Mouse (Mus musculus) stomach, postnatal 0 days (tissue): ENCODE results near the gene Gdf9. TPM values are rescaled to one million over a fixed set of nuclear protein-coding genes. Genes with fewer than 3 reads are reported as not detected.

Experiments used
- ATAC-seq: fragments of 200-750 bp; cut with Nextera tagmentation; 2 replicates; pipeline ENCODE4 v1.8.0; 2017; ENCODE audit not compliant: low FRiP score, low TSS enrichment
- DNase-seq: peaks from one replicate; pipeline ENCODE4 v3.0.0-alpha.2; 2016; ENCODE audit warnings: low spot score
- H3K27ac ChIP-seq: fragments of 300-500 bp; sonication (generic); replicated peaks from 2 replicates; pipeline ENCODE4 v1.5.1; 2014; ENCODE audit warnings: mild to moderate bottlenecking, control low read depth
- H3K27me3 ChIP-seq: fragments of 300-500 bp; sonication (generic); 2 replicates; pipeline ENCODE4 v1.6.1; 2014; ENCODE audit warnings: low read length; ENCODE audit not compliant: control insufficient read depth, insufficient read depth
- H3K36me3 ChIP-seq: fragments of 300-500 bp; sonication (generic); 2 replicates; pipeline ENCODE4 v1.6.1; 2014; ENCODE audit warnings: low read length, mixed read lengths; ENCODE audit not compliant: control insufficient read depth, insufficient read depth
- H3K4me1 ChIP-seq: fragments of 300-500 bp; sonication (generic); replicated peaks from 2 replicates; pipeline ENCODE4 v1.6.1; 2014; ENCODE audit warnings: antibody characterized with exemption; ENCODE audit not compliant: control insufficient read depth, insufficient read depth
- H3K4me2 ChIP-seq: fragments of 300-500 bp; sonication (generic); replicated peaks from 2 replicates; pipeline ENCODE4 v1.6.1; 2014; ENCODE audit warnings: low read depth, mild to moderate bottlenecking, control low read depth, moderate library complexity
- H3K4me3 ChIP-seq: fragments of 300-500 bp; sonication (generic); 2 replicates; pipeline ENCODE4 v1.5.1; 2014; ENCODE audit warnings: low read depth, low read length, control low read depth
- H3K9ac ChIP-seq: fragments of 300-500 bp; sonication (generic); 2 replicates; pipeline ENCODE4 v1.6.1; 2014; ENCODE audit warnings: mild to moderate bottlenecking, low read length, control low read depth, mixed read lengths
- H3K9me3 ChIP-seq: fragments of 300-500 bp; sonication (generic); 2 replicates; pipeline ENCODE4 v1.6.1; 2016; ENCODE audit warnings: low read length; ENCODE audit not compliant: control insufficient read depth
- CTCF ChIP-seq: IDR thresholded peaks from 2 replicates; pipeline ENCODE4 v1.5.1; 2016; ENCODE audit warnings: antibody characterized with exemption, low read depth, mild to moderate bottlenecking, moderate library complexity
- EP300 ChIP-seq: optimal IDR thresholded peaks from 2 replicates; pipeline ENCODE3; 2016; ENCODE audit warnings: antibody characterized with exemption
- WGBS: fragments of 180-500 bp; shearing (Covaris S2); extraction: QIAGEN DNeasy Blood & Tissue Kit; methylation state at CpG from one replicate; pipeline ENCODE4 v1.1.7; 2014; 5-methylcytosine and 5-hydroxymethylcytosine counted together
- polyA plus RNA-seq: library from polyadenylated mRNA; unstranded; fragments of >200 nt; fragmentation: Nextera tagmentation; extraction: Ambion mirVana; gene quantifications from 2 replicates; pipeline ENCODE4 v1.2.1, GENCODE M21; 2015

Gene Gdf9
- polyA plus RNA-seq, 1 experiment from 2014 or later: 0.78 TPM

GRCm38 (mm10) chr11:53447996-53448395 is 17.2 kb downstream of the Gdf9 start:
- Histone ChIP-seq H3K4me3 (no peak overlapping the region), H3K36me3 (no peaks in the 10 kb centered on the region), H3K27ac (no peak overlapping the region), H3K9ac (no peak overlapping the region), H3K4me2 (no peak overlapping the region), H3K4me1 (no peaks in the 10 kb centered on the region), H3K9me3 (no peaks in the 10 kb centered on the region), H3K27me3 (no peaks in the 10 kb centered on the region)
- no peak for DNase-seq
- no peak for ATAC-seq
- no peak for TF ChIP-seq CTCF
- TF ChIP-seq EP300: no peak
- 82% methylated on average over 8 of the region's 8 CpGs for WGBS

DNA sequence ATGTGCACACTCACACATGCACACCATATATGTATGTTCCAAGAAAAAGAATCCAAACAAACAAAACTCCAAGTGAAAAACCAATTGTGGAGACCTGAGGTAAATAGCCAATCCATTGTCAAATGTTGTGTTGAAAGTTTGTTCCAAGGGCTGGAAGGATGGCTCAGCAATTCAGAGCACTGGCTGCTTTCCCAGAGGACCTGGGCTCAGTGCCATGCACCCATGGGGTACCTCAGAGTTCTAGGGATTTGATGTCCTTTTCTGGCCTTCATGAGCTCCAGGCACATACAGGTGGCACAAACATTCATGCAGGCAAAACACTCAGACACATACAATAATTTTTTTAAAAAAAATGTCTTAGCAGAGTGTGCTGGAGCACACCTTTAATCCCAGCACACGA is 17.7 kb downstream of the Gdf9 start:
- no peak overlapping the region for H3K4me3 ChIP-seq
- H3K4me1 ChIP-seq: no peaks in the 10 kb centered on the region
- 52% methylated on average over 1 of the region's 1 CpGs for WGBS
- no peaks in the 10 kb centered on the region for H3K9me3 ChIP-seq
- no peak overlapping the region for H3K9ac ChIP-seq
- no peaks in the 10 kb centered on the region for H3K36me3 ChIP-seq
- no peak overlapping the region for H3K27ac ChIP-seq
- DNase-seq (no peak), ATAC-seq (no peak)
- H3K27me3 ChIP-seq: no peaks in the 10 kb centered on the region
- H3K4me2 ChIP-seq: no peak overlapping the region
- TF ChIP-seq CTCF (no peak), EP300 (no peak)

DNA sequence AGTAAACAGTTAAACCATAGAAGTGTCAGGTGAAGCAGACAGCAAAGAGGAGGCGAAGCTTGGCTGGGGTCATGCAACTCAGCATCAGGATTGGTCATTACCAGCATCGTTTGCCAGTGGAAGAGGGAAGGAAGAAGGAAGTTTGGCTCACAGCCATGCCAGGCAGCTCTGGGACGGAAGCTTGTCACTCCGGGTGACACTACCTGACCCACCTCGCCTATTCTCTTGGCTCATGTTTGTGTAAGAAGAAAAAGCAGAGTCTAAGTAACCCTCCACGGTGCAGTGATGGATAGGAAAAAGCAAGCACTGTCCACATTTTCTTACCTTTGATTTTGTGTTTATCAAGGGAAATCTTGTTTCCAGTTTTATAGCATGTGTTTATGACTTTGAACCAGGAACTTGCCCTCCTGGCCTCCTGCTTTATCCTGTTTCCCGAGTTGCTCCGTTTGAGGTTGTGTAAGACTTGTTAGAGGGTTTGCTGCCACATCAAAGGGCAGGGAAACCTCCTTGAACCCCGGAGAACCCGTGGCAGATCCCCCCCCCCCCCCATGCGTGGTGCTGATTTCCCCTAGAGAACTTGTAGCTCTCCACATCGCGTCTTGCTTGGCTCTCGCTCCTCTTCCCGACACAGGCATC is 19.4 kb downstream of the Gdf9 start:
- ATAC-seq: 0 out of 2 replicates have a peak, but pooled peaks have one; percentile 16
- no peak overlapping the region for H3K4me2 ChIP-seq
- DNase-seq: no peak

GRCm38 (mm10) chr11:53451361-53451760 is 20.5 kb downstream of the Gdf9 start:
- WGBS: 27% methylated on average over 2 of the region's 2 CpGs
- Histone ChIP-seq H3K4me3 (no peak overlapping the region), H3K4me1 (no peaks in the 10 kb centered on the region), H3K27ac (no peak overlapping the region), H3K9ac (no peak overlapping the region), H3K27me3 (no peaks in the 10 kb centered on the region), H3K9me3 (no peaks in the 10 kb centered on the region), H3K4me2 (no peak overlapping the region), H3K36me3 (no peaks in the 10 kb centered on the region)
- ATAC-seq (peak; percentile 54; the same call in 1 of the 2 replicates), DNase-seq (no peak)
- TF ChIP-seq CTCF (no peak), EP300 (no peak)

More for the DNA sequence above, 19.4 kb downstream of the Gdf9 start:
- 30% methylated on average over 15 of the region's 15 CpGs for WGBS
- Histone ChIP-seq H3K27ac (no peak overlapping the region), H3K36me3 (no peaks in the 10 kb centered on the region), H3K4me1 (no peaks in the 10 kb centered on the region), H3K9ac (no peak overlapping the region), H3K4me3 (no peak overlapping the region), H3K9me3 (no peaks in the 10 kb centered on the region), H3K27me3 (no peaks in the 10 kb centered on the region)
- TF ChIP-seq CTCF (no peak), EP300 (no peak)

- Histone ChIP-seq H3K36me3 (no peaks in the 10 kb centered on the region), H3K27me3 (no peaks in the 10 kb centered on the region), H3K4me3 (no peak overlapping the region), H3K4me2 (no peak overlapping the region), H3K4me1 (no peaks in the 10 kb centered on the region), H3K9me3 (no peaks in the 10 kb centered on the region), H3K9ac (no peak overlapping the region), H3K27ac (no peak overlapping the region)
- ATAC-seq (no peak), DNase-seq (no peak)
- TF ChIP-seq EP300 (no peak), CTCF (no peak)
- WGBS: 97% methylated on average over 9 of the region's 9 CpGs
Observed at GRCm38 (mm10) chr11:53452396-53452795, 21.6 kb downstream of the Gdf9 start.

DNA sequence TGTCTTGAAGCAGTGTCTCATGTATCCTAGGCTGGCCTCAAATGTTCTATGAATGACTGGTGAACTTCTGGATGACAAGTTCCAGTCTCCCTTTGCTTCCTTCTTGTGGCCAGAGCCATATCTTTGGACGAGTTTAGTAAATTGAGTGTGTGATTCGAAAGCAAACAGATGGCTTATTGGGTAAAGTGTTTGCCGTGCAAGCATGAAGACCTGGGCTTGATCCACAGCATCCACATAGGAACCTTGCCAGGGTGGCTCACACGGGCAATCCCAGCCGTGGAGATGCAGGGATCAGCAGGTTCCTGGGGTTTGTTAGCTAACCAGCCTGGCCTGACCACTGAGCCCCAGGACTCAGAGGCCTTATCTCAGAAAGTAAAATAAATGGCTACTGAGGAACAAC is 22.2 kb downstream of the Gdf9 start:
- WGBS: 65% methylated on average over 5 of the region's 5 CpGs
- H3K4me3 ChIP-seq: no peak overlapping the region
- ATAC-seq (no peak), DNase-seq (no peak)
- no peak overlapping the region for H3K9ac ChIP-seq
- no peak overlapping the region for H3K27ac ChIP-seq
- H3K27me3 ChIP-seq: no peaks in the 10 kb centered on the region
- H3K36me3 ChIP-seq: no peaks in the 10 kb centered on the region
- TF ChIP-seq EP300: no peak
- TF ChIP-seq CTCF: no peak
- H3K9me3 ChIP-seq: no peaks in the 10 kb centered on the region
- no peak overlapping the region for H3K4me2 ChIP-seq
- H3K4me1 ChIP-seq: no peaks in the 10 kb centered on the region
